Mouse (Mus musculus) MEL (cell line): ENCODE results near the gene Esyt2.

Experiments
- CHD1 ChIP-seq: IDR thresholded peaks from 2 replicates; pipeline ENCODE4 v1.6.1; 2012; ENCODE audit warnings: low read depth, mild to moderate bottlenecking, inconsistent platforms, low read length, improper control_type of control experiment
- CHD2 ChIP-seq: IDR thresholded peaks from 2 replicates; pipeline ENCODE4 v1.6.1; 2011; ENCODE audit warnings: low read length, improper control_type of control experiment
- CTCF ChIP-seq, 3 experiments: IDR thresholded peaks in 2 of 3; conservative IDR thresholded peaks in 1 of 3; 2 replicates each; pipeline ENCODE4 v1.5.1; 2011 to 2012; ENCODE audit warnings: low read length in 3 of 3, low read depth in 2 of 3, mild to moderate bottlenecking in 2 of 3, improper control_type of control experiment in 1 of 3, inconsistent platforms in 1 of 3, mixed read lengths in 1 of 3, moderate library complexity in 1 of 3; ENCODE audit not compliant: control insufficient read depth in 1 of 3, insufficient read depth in 1 of 3, poor library complexity in 1 of 3, severe bottlenecking in 1 of 3
- GABPA ChIP-seq: IDR thresholded peaks from 2 replicates; pipeline ENCODE4 v1.6.1; 2012; ENCODE audit warnings: low read depth, mild to moderate bottlenecking, inconsistent platforms, low read length, improper control_type of control experiment, moderate library complexity
- GATA1 ChIP-seq: IDR thresholded peaks from 2 replicates; pipeline ENCODE4 v1.6.1; 2011; ENCODE audit warnings: low read depth, low read length, improper control_type of control experiment
- KAT2A ChIP-seq: conservative IDR thresholded peaks from 2 replicates; pipeline ENCODE4 v1.6.1; 2012; ENCODE audit warnings: low read depth, low read length, improper control_type of control experiment, inconsistent platforms
- MAFK ChIP-seq: IDR thresholded peaks from 2 replicates; pipeline ENCODE4 v1.6.1; 2011; ENCODE audit warnings: low read depth, mild to moderate bottlenecking, low read length, improper control_type of control experiment, borderline replicate concordance
- MAX ChIP-seq: IDR thresholded peaks from 2 replicates; pipeline ENCODE4 v1.6.1; 2011; ENCODE audit warnings: low read length, improper control_type of control experiment
- MXI1 ChIP-seq: IDR thresholded peaks from 2 replicates; pipeline ENCODE4 v1.6.1; 2011; ENCODE audit warnings: mild to moderate bottlenecking, low read depth, low read length, improper control_type of control experiment
- POLR2AphosphoS2 ChIP-seq: IDR thresholded peaks from 2 replicates; pipeline ENCODE4 v1.6.1; 2011; ENCODE audit warnings: low read length, improper control_type of control experiment
- TBP ChIP-seq: IDR thresholded peaks from 2 replicates; pipeline ENCODE4 v1.8.0; 2011; ENCODE audit warnings: low read depth, low read length, improper control_type of control experiment
- UBTF ChIP-seq: IDR thresholded peaks from 2 replicates; pipeline ENCODE4 v1.6.1; 2012; ENCODE audit warnings: low read depth, mild to moderate bottlenecking, inconsistent platforms, low read length, improper control_type of control experiment, moderate library complexity, borderline replicate concordance; ENCODE audit not compliant: insufficient read depth
- USF1 ChIP-seq: IDR thresholded peaks from 2 replicates; pipeline ENCODE4 v1.6.1; 2014; ENCODE audit warnings: low read depth, mild to moderate bottlenecking, inconsistent platforms, low read length, improper control_type of control experiment, moderate library complexity

DNA sequence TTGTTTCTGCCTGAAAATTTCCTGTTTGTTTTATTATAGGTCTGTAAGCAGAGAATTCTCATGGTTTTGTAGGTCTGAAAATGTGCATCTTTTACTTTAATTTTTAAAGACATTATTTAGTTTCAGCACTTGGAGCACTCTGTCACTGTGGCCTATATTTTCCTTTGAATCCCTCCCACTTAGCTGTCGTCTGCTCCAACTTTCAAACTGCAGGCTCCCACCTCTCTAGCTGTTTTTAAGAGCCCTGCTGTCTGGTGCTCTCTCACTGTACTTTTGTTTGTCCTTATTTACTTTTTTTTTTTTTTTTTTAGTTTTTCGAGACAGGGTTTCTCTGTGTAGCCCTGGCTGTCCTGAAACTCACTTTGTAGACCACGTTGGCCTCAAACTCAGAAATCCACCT lies 42.2 kb upstream of the Esyt2 start:
- TF ChIP-seq CTCF (IDR thresholded peaks at IDR 0.05 in 2 of 3, conservative IDR thresholded peaks at IDR 0.05 in 1 of 3; ENCODE audit: control insufficient read depth in 1 of 3, insufficient read depth in 1 of 3, low read depth in 2 of 3, low read length in 3 of 3, poor library complexity in 1 of 3, severe bottlenecking in 1 of 3) (no peak), MXI1 (no peak), UBTF (no peak), TBP (no peak), KAT2A (no peak), MAFK (no peak), MAX (no peak), GATA1 (no peak), CHD1 (no peak), GABPA (no peak), USF1 (no peak), CHD2 (no peak), POLR2AphosphoS2 (no peak)
